Mouse (Mus musculus) C2C12 (cell line): ENCODE measurements around the gene Pard3. TPM values are rescaled to one million over a fixed set of nuclear protein-coding genes. Genes with fewer than 3 reads are reported as not detected.

ENCODE experiments used
- H3K27me3 ChIP-seq: one replicate; pipeline ENCODE4 v1.6.1; 2011; ENCODE audit not compliant: control insufficient read depth, insufficient read depth, insufficient read length
- H3K36me3 ChIP-seq: one replicate; pipeline ENCODE4 v1.6.1; 2011; ENCODE audit not compliant: control insufficient read depth, insufficient read depth
- H3K4me3 ChIP-seq: one replicate; pipeline ENCODE4 v1.5.1; 2011; ENCODE audit warnings: mild to moderate bottlenecking, control low read depth; ENCODE audit not compliant: poor library complexity, insufficient read depth, severe bottlenecking
- H3K79me2 ChIP-seq: one replicate; pipeline ENCODE4 v1.6.1; 2011; ENCODE audit not compliant: control insufficient read depth, insufficient read depth
- H3K79me3 ChIP-seq: one replicate; pipeline ENCODE4 v1.6.1; 2011; ENCODE audit warnings: low read depth, control low read depth
- H3ac ChIP-seq: one replicate; pipeline ENCODE3; 2011; ENCODE audit warnings: low read depth; ENCODE audit not compliant: control insufficient read depth, insufficient read length
- CEBPB ChIP-seq: IDR thresholded peaks from one replicate; pipeline ENCODE4 v1.6.1; 2011; ENCODE audit warnings: low read depth, mild to moderate bottlenecking, control low read depth, moderate library complexity
- CTCF ChIP-seq: IDR thresholded peaks from one replicate; pipeline ENCODE4 v1.5.1; 2011; ENCODE audit not compliant: control insufficient read depth, insufficient read depth, insufficient read length
- FOSL1 ChIP-seq: IDR thresholded peaks from one replicate; pipeline ENCODE4 v1.8.0; 2011; ENCODE audit warnings: mild to moderate bottlenecking, low read length; ENCODE audit not compliant: poor library complexity, insufficient read depth, severe bottlenecking
- MAX ChIP-seq: IDR thresholded peaks from one replicate; pipeline ENCODE4 v1.6.1; 2011; ENCODE audit warnings: mild to moderate bottlenecking, control low read depth
- MYOD1 ChIP-seq: IDR thresholded peaks from one replicate; pipeline ENCODE4 v1.6.1; 2011; ENCODE audit warnings: low read depth; ENCODE audit not compliant: control insufficient read depth, insufficient read length
- MYOG ChIP-seq: IDR thresholded peaks from one replicate; pipeline ENCODE4 v1.6.1; 2011; ENCODE audit not compliant: control insufficient read depth, insufficient read length; ENCODE audit errors: extremely low read depth
- USF1 ChIP-seq: IDR thresholded peaks from one replicate; pipeline ENCODE4 v1.6.1; 2011; ENCODE audit warnings: low read depth, mild to moderate bottlenecking, control low read depth, moderate library complexity
- polyA plus RNA-seq: library from polyadenylated mRNA; unstranded; fragments of >200 nt; fragmentation: generic; extraction: Trizol; gene quantifications from one replicate; pipeline ENCODE4 v1.2.1, GENCODE M21; 2012; ENCODE audit warnings: missing spikeins

Gene Pard3
- polyA plus RNA-seq, 1 experiment, result 8.4 TPM

GRCm38 (mm10) chr8:127638232-127639087 lies 574.8 kb downstream of the Pard3 start:
- Histone ChIP-seq H3K4me3 (no peak overlapping the region), H3K27me3 (no peaks in the 10 kb centered on the region), H3K36me3 (no peaks in the 10 kb centered on the region), H3ac (peak overlapping the region; percentile 14), H3K79me2 (no peaks in the 10 kb centered on the region), H3K79me3 (no peaks in the 10 kb centered on the region)
- peak; percentile 53 for TF ChIP-seq CEBPB
- TF ChIP-seq MYOD1, result peak; percentile 29
- TF ChIP-seq FOSL1, result no peak
- TF ChIP-seq MAX, result no peak
- no peak for TF ChIP-seq MYOG
- TF ChIP-seq CTCF, result no peak

- Histone ChIP-seq H3K4me3 (no peak overlapping the region), H3K79me3 (no peaks in the 10 kb centered on the region), H3K27me3 (no peaks in the 10 kb centered on the region), H3ac (no peak overlapping the region), H3K36me3 (no peaks in the 10 kb centered on the region), H3K79me2 (no peaks in the 10 kb centered on the region)
- TF ChIP-seq FOSL1, result peak; percentile 75
- no peak for TF ChIP-seq MAX
- no peak for TF ChIP-seq CEBPB
- TF ChIP-seq USF1, result no peak
- no peak for TF ChIP-seq MYOG
- no peak for TF ChIP-seq CTCF
- TF ChIP-seq MYOD1, result peak; percentile 60
Observed at GRCm38 (mm10) chr8:127639088-127639453, 575.4 kb downstream of the Pard3 start.

DNA sequence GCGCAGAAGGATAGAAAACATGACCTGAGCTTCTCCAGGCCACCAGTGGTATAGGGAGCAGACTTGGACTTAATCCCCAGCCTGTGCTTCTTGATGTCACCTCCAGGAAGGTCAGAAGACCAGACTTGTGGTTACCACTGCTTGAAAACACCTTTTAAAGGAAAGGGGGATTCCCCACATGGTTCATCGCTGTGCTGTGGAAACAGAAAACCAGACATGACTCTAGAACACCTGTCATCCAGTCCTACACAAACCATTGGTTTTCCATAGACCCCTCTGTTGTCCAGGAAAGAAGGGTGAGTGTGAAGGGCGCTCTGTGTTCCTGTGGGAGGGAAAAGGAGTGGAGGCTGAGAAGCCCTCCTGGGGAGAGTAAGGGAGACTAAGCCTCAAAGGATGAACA lies 591.9 kb downstream of the Pard3 start:
- Histone ChIP-seq H3K79me2 (no peaks in the 10 kb centered on the region), H3K27me3 (no peaks in the 10 kb centered on the region), H3K79me3 (no peaks in the 10 kb centered on the region), H3K4me3 (no peak overlapping the region), H3ac (no peak overlapping the region), H3K36me3 (no peaks in the 10 kb centered on the region)
- no peak for TF ChIP-seq USF1
- no peak for TF ChIP-seq CEBPB
- no peak for TF ChIP-seq FOSL1
- TF ChIP-seq MAX, result no peak
- no peak for TF ChIP-seq MYOG
- TF ChIP-seq CTCF, result no peak
- TF ChIP-seq MYOD1, result no peak

Other genes with a start within 250 kb of the Pard3 start
- gene Tomm20, start 118.0 kb upstream of the Pard3 start, polyA plus RNA-seq, result 255 TPM
- 7.4 TPM for gene Rbm34, start 92.8 kb upstream of the Pard3 start, polyA plus RNA-seq